In genomic region chr10:76731621-76732239, GRCm38 (mm10) we compare ENCODE assay signal across 9 mouse cellular contexts. TPM values are rescaled to one million over a fixed set of nuclear protein-coding genes. Genes with fewer than 3 reads are reported as not detected.
DNase-seq lines count a peak whose midpoint lies in the region; ATAC-seq and TF ChIP-seq lines count a peak whose summit lies in the region.
"Had no signal": no experiment of that assay in that cellular context is flagged by ENCODE, and none has a peak within 500 bp of the region (broad histone marks: within the 10 kb centered on the region; RNA-seq: fewer than 3 reads in every experiment).

No protein-coding gene starts in this region.

- peak overlapping the region; percentile 96 for H3K27ac ChIP-seq in lung, embryonic 14.5 days (ENCODE audit: low read depth)
- H3K27ac ChIP-seq in embryonic facial prominence, embryonic 12.5 days: peak overlapping the region; percentile 93

- TF ChIP-seq POLR2A in lung, adult 2 months (IDR thresholded peaks at IDR 0.05; ENCODE audit: borderline replicate concordance, extremely low read depth, low read depth, low read length): no peak

- H3K9me3 ChIP-seq in lung, embryonic 14.5 days (ENCODE audit: low read depth, low read length): no peaks in the 10 kb centered on the region
- H3K9me3 ChIP-seq in embryonic facial prominence, embryonic 12.5 days: no peaks in the 10 kb centered on the region

- H3K4me3 ChIP-seq in lung, embryonic 14.5 days (ENCODE audit: low read depth, low read length): no peak overlapping the region
- H3K4me3 ChIP-seq in lung, adult 2 months (replicated peaks; ENCODE audit: extremely low read depth, low read depth, low read length): no peak overlapping the region
- no peak overlapping the region for H3K4me3 ChIP-seq in embryonic facial prominence, embryonic 12.5 days

- ATAC-seq in lung, embryonic 14.5 days (ENCODE audit: insufficient read depth): no peak
- no peak for ATAC-seq in embryonic facial prominence, embryonic 12.5 days (ENCODE audit: insufficient number of reproducible peaks, insufficient read depth, low FRiP score, low TSS enrichment)

- 47% methylated on average over 20 of the region's 20 CpGs for WGBS in lung, embryonic 14.5 days
- 52% methylated on average over 20 of the region's 20 CpGs for WGBS in lung, adult 2 months
- 56% methylated on average over 20 of the region's 20 CpGs for WGBS in embryonic facial prominence, embryonic 12.5 days

- peak overlapping the region; percentile 16; the same call in 1 of the 2 replicates for H3K9ac ChIP-seq in lung, embryonic 14.5 days
- 0 out of 2 replicates have a peak overlapping the region, but pooled peaks have one; percentile 5 for H3K9ac ChIP-seq in embryonic facial prominence, embryonic 12.5 days

- no peaks in the 10 kb centered on the region for H3K36me3 ChIP-seq in lung, embryonic 14.5 days (ENCODE audit: insufficient read depth)
- H3K36me3 ChIP-seq in embryonic facial prominence, embryonic 12.5 days: no peaks in the 10 kb centered on the region

- TF ChIP-seq CTCF in lung, embryonic 14.5 days (IDR thresholded peaks at IDR 0.05; ENCODE audit: low read depth): no peak
- TF ChIP-seq CTCF in lung, adult 2 months (IDR thresholded peaks at IDR 0.05; ENCODE audit: insufficient read depth, low read length): no peak

- DNase-seq in lung, embryonic 14.5 days: peak; percentile 40
- no peak for DNase-seq in lung, adult 2 months
- peak; percentile 63 for DNase-seq in heart, postnatal 4 days
- DNase-seq in lung, postnatal 4 days: peak; percentile 35 to 52
- DNase-seq in thymus, postnatal 10 days (ENCODE audit: low spot score in 2 of 2): no peak
- DNase-seq in left cerebral cortex, postnatal 14 days (ENCODE audit: low spot score in 2 of 2): no peak
- DNase-seq in layer of hippocampus, postnatal 25 days (ENCODE audit: extremely low spot score in 1 of 2, low spot score in 1 of 2): no peak

- H3K4me2 ChIP-seq in lung, embryonic 14.5 days: no peak overlapping the region
- no peak overlapping the region for H3K4me2 ChIP-seq in embryonic facial prominence, embryonic 12.5 days (replicated peaks)

- peaks cover 41% of the 10 kb centered on the region for H3K4me1 ChIP-seq in lung, embryonic 14.5 days (ENCODE audit: insufficient read depth)
- peaks cover 2% of the 10 kb centered on the region; the same call in 1 of the 2 replicates for H3K4me1 ChIP-seq in lung, adult 2 months (ENCODE audit: control insufficient read depth, insufficient read depth, low read length)
- peaks cover 57% of the 10 kb centered on the region for H3K4me1 ChIP-seq in embryonic facial prominence, embryonic 12.5 days

- no peaks in the 10 kb centered on the region for H3K27me3 ChIP-seq in lung, embryonic 14.5 days (ENCODE audit: insufficient read depth, low read length)
- H3K27me3 ChIP-seq in embryonic facial prominence, embryonic 12.5 days: no peaks in the 10 kb centered on the region

- intact Hi-C loops in left cerebral cortex, postnatal 14 days (cut with DNase I): loop anchor here (5.0 kb wide), 1 partner anchor 179 kb away; no protein-coding TSS in a partner anchor

RNA-seq across cellular contexts. Expression of gene Col6a1, which starts 5.8 kb away (rescaled TPM):
- polyA plus RNA-seq in lung, embryonic 14.5 days (2014; fragmentation: Nextera tagmentation; extraction: Ambion mirVana): 215 and 226 TPM in 2 replicates
- 203 and 218 TPM in 2 replicates for polyA plus RNA-seq in lung, adult 2 months (2012; rRNA removed)
- 82.2 and 105 TPM in 2 replicates for polyA plus RNA-seq in embryonic facial prominence, embryonic 12.5 days (2016; fragmentation: Nextera tagmentation; extraction: Ambion mirVana)
- 100 to 1,000 TPM; 153 to 163 TPM for total RNA-seq in heart, postnatal 4 days (2021)
- 10 to 100 TPM; 40.5 to 44.3 TPM for total RNA-seq in left cerebral cortex, postnatal 14 days (2021)
- 10 to 100 TPM; 16.6 to 19.7 TPM for total RNA-seq in layer of hippocampus, postnatal 25 days (2021)
- total RNA-seq: MEL had no signal

Comparison
In these comparisons a context has a peak if more than half of its experiments do, and no peak if none do; other contexts are left out.
1. DNase-seq: peak in lung, embryonic 14.5 days (single experiment), heart, postnatal 4 days (single experiment) and lung, postnatal 4 days (2 of 2); none in lung, adult 2 months (single experiment), thymus, postnatal 10 days (0 of 2), left cerebral cortex, postnatal 14 days (0 of 2) and layer of hippocampus, postnatal 25 days (0 of 2).